Mouse (Mus musculus): Measurements from ENCODE around the gene Tmem269. TPM values are rescaled to one million over a fixed set of nuclear protein-coding genes. Genes with fewer than 3 reads are reported as not detected.
A peak's percentile ranks its signal among the peaks of the same experiment; 100 is the strongest.

Gene Tmem269
- 0.21 and 0.26 TPM in 2 replicates for polyA plus RNA-seq (2014; fragmentation: Nextera tagmentation; extraction: Ambion mirVana)

- Histone ChIP-seq H3K4me3 (ENCODE audit: low read depth, low read length) (no peak within 1 kb of the TSS), H3K4me1 (ENCODE audit: control insufficient read depth, insufficient read depth, low read length) (no peaks in the 10 kb centered on the region), H3K9ac (ENCODE audit: low read depth, low read length) (no peak within 1 kb of the TSS), H3K27me3 (replicated peaks; ENCODE audit: control insufficient read depth, insufficient read depth, low read length) (no peaks in the 10 kb centered on the region), H3K9me3 (ENCODE audit: control insufficient read depth, low read length) (no peaks in the 10 kb centered on the region), H3K4me2 (ENCODE audit: low read depth, low read length) (no peak within 1 kb of the TSS), H3K27ac (replicated peaks; ENCODE audit: low read depth, low read length) (no peak within 1 kb of the TSS), H3K36me3 (ENCODE audit: control insufficient read depth, insufficient read depth, low read length) (no peaks in the 10 kb centered on the region)
- DNase-seq (ENCODE audit: low spot score) (no peak), ATAC-seq (ENCODE audit: low read depth) (0 out of 2 replicates have a peak, but pooled peaks have one; percentile 13)
- 13% methylated on average over 11 of the region's 11 CpGs for WGBS
These were observed at the start of gene Tmem269 for GRCm38 (mm10) chr4:119218169-119218568. Gene Tmem269, minus strand, starts transcription at chr4:119218217.

- Histone ChIP-seq H3K9me3 (ENCODE audit: control insufficient read depth, low read length) (no peaks in the 10 kb centered on the region), H3K4me1 (ENCODE audit: control insufficient read depth, insufficient read depth, low read length) (no peaks in the 10 kb centered on the region), H3K9ac (ENCODE audit: low read depth, low read length) (no peak overlapping the region), H3K4me3 (ENCODE audit: low read depth, low read length) (no peak overlapping the region), H3K36me3 (ENCODE audit: control insufficient read depth, insufficient read depth, low read length) (peaks cover 19% of the 10 kb centered on the region), H3K4me2 (ENCODE audit: low read depth, low read length) (no peak overlapping the region), H3K27me3 (replicated peaks; ENCODE audit: control insufficient read depth, insufficient read depth, low read length) (no peaks in the 10 kb centered on the region), H3K27ac (replicated peaks; ENCODE audit: low read depth, low read length) (no peak overlapping the region)
- no peak for ATAC-seq (ENCODE audit: low read depth)
- DNase-seq (ENCODE audit: low spot score): no peak
- WGBS: 73% methylated on average over 13 of the region's 13 CpGs
These were observed 48.6 kb upstream of the Tmem269 start for GRCm38 (mm10) chr4:119266606-119267005.

GRCm38 (mm10) chr4:119263459-119263858 is 45.4 kb upstream of the Tmem269 start:
- no peak overlapping the region for H3K9ac ChIP-seq (ENCODE audit: low read depth, low read length)
- no peaks in the 10 kb centered on the region for H3K36me3 ChIP-seq (ENCODE audit: control insufficient read depth, insufficient read depth, low read length)
- no peak for DNase-seq (ENCODE audit: low spot score)
- no peaks in the 10 kb centered on the region for H3K4me1 ChIP-seq (ENCODE audit: control insufficient read depth, insufficient read depth, low read length)
- no peaks in the 10 kb centered on the region for H3K9me3 ChIP-seq (ENCODE audit: control insufficient read depth, low read length)
- H3K27me3 ChIP-seq (replicated peaks; ENCODE audit: control insufficient read depth, insufficient read depth, low read length): no peaks in the 10 kb centered on the region
- WGBS: 72% methylated on average over 3 of the region's 3 CpGs
- H3K4me3 ChIP-seq (ENCODE audit: low read depth, low read length): no peak overlapping the region
- ATAC-seq (ENCODE audit: low read depth): no peak
- no peak overlapping the region for H3K4me2 ChIP-seq (ENCODE audit: low read depth, low read length)
- no peak overlapping the region for H3K27ac ChIP-seq (replicated peaks; ENCODE audit: low read depth, low read length)

GRCm38 (mm10) chr4:119262483-119262882 is 44.5 kb upstream of the Tmem269 start:
- 88% methylated on average over 5 of the region's 5 CpGs for WGBS
- no peak overlapping the region for H3K9ac ChIP-seq (ENCODE audit: low read depth, low read length)
- no peak for DNase-seq (ENCODE audit: low spot score)
- H3K4me2 ChIP-seq (ENCODE audit: low read depth, low read length): no peak overlapping the region
- no peak overlapping the region for H3K4me3 ChIP-seq (ENCODE audit: low read depth, low read length)
- H3K36me3 ChIP-seq (ENCODE audit: control insufficient read depth, insufficient read depth, low read length): no peaks in the 10 kb centered on the region
- H3K9me3 ChIP-seq (ENCODE audit: control insufficient read depth, low read length): no peaks in the 10 kb centered on the region
- H3K27ac ChIP-seq (replicated peaks; ENCODE audit: low read depth, low read length): no peak overlapping the region
- ATAC-seq (ENCODE audit: low read depth): no peak
- no peaks in the 10 kb centered on the region for H3K4me1 ChIP-seq (ENCODE audit: control insufficient read depth, insufficient read depth, low read length)
- H3K27me3 ChIP-seq (replicated peaks; ENCODE audit: control insufficient read depth, insufficient read depth, low read length): no peaks in the 10 kb centered on the region

GRCm38 (mm10) chr4:119261087-119261713 is 43.2 kb upstream of the Tmem269 start:
- DNase-seq (ENCODE audit: low spot score) (no peak), ATAC-seq (ENCODE audit: low read depth) (no peak)
- Histone ChIP-seq H3K4me1 (ENCODE audit: control insufficient read depth, insufficient read depth, low read length) (no peaks in the 10 kb centered on the region), H3K27me3 (replicated peaks; ENCODE audit: control insufficient read depth, insufficient read depth, low read length) (no peaks in the 10 kb centered on the region), H3K27ac (replicated peaks; ENCODE audit: low read depth, low read length) (no peak overlapping the region), H3K9me3 (ENCODE audit: control insufficient read depth, low read length) (no peaks in the 10 kb centered on the region), H3K4me2 (ENCODE audit: low read depth, low read length) (no peak overlapping the region), H3K36me3 (ENCODE audit: control insufficient read depth, insufficient read depth, low read length) (no peaks in the 10 kb centered on the region), H3K9ac (ENCODE audit: low read depth, low read length) (no peak overlapping the region), H3K4me3 (ENCODE audit: low read depth, low read length) (no peak overlapping the region)
- 57% methylated on average over 7 of the region's 7 CpGs for WGBS

GRCm38 (mm10) chr4:119259344-119260254 is 41.6 kb upstream of the Tmem269 start:
- no peak overlapping the region for H3K4me2 ChIP-seq (ENCODE audit: low read depth, low read length)
- no peak for DNase-seq (ENCODE audit: low spot score)
- ATAC-seq (ENCODE audit: low read depth): no peak
- H3K4me3 ChIP-seq (ENCODE audit: low read depth, low read length): no peak overlapping the region
- H3K9me3 ChIP-seq (ENCODE audit: control insufficient read depth, low read length): no peaks in the 10 kb centered on the region
- no peak overlapping the region for H3K9ac ChIP-seq (ENCODE audit: low read depth, low read length)
- H3K27me3 ChIP-seq (replicated peaks; ENCODE audit: control insufficient read depth, insufficient read depth, low read length): no peaks in the 10 kb centered on the region
- 83% methylated on average over 15 of the region's 15 CpGs for WGBS
- H3K4me1 ChIP-seq (ENCODE audit: control insufficient read depth, insufficient read depth, low read length): no peaks in the 10 kb centered on the region
- no peaks in the 10 kb centered on the region for H3K36me3 ChIP-seq (ENCODE audit: control insufficient read depth, insufficient read depth, low read length)
- H3K27ac ChIP-seq (replicated peaks; ENCODE audit: low read depth, low read length): no peak overlapping the region

- no peak for DNase-seq (ENCODE audit: low spot score)
- Histone ChIP-seq H3K9me3 (ENCODE audit: control insufficient read depth, low read length) (no peaks in the 10 kb centered on the region), H3K4me1 (ENCODE audit: control insufficient read depth, insufficient read depth, low read length) (peaks cover 8% of the 10 kb centered on the region), H3K36me3 (ENCODE audit: control insufficient read depth, insufficient read depth, low read length) (no peaks in the 10 kb centered on the region), H3K4me2 (ENCODE audit: low read depth, low read length) (no peak overlapping the region), H3K27me3 (replicated peaks; ENCODE audit: control insufficient read depth, insufficient read depth, low read length) (no peaks in the 10 kb centered on the region), H3K27ac (replicated peaks; ENCODE audit: low read depth, low read length) (no peak overlapping the region), H3K4me3 (ENCODE audit: low read depth, low read length) (no peak overlapping the region), H3K9ac (ENCODE audit: low read depth, low read length) (no peak overlapping the region)
- ATAC-seq (ENCODE audit: low read depth): no peak
- 66% methylated on average over 6 of the region's 6 CpGs for WGBS
These were observed 39.1 kb upstream of the Tmem269 start for GRCm38 (mm10) chr4:119257083-119257482.

GRCm38 (mm10) chr4:119255351-119255750 is 37.3 kb upstream of the Tmem269 start, which contains the start of gene Cldn19:
Gene Cldn19, plus strand, starts transcription at chr4:119255414.
- Histone ChIP-seq H3K27ac (replicated peaks; ENCODE audit: low read depth, low read length) (peak within 1 kb of the TSS; percentile 65), H3K4me2 (ENCODE audit: low read depth, low read length) (0 out of 2 replicates have a peak within 1 kb of the TSS, but pooled peaks have one; percentile 4), H3K9ac (ENCODE audit: low read depth, low read length) (peak within 1 kb of the TSS; percentile 42; the same call in 1 of the 2 replicates), H3K4me3 (ENCODE audit: low read depth, low read length) (no peak within 1 kb of the TSS), H3K9me3 (ENCODE audit: control insufficient read depth, low read length) (no peaks in the 10 kb centered on the region), H3K27me3 (replicated peaks; ENCODE audit: control insufficient read depth, insufficient read depth, low read length) (no peaks in the 10 kb centered on the region), H3K36me3 (ENCODE audit: control insufficient read depth, insufficient read depth, low read length) (no peaks in the 10 kb centered on the region), H3K4me1 (ENCODE audit: control insufficient read depth, insufficient read depth, low read length) (peaks cover 8% of the 10 kb centered on the region)
- 81% methylated on average over 10 of the region's 12 CpGs for WGBS
- DNase-seq (ENCODE audit: low spot score): no peak
- no peak for ATAC-seq (ENCODE audit: low read depth)

Measured in embryonic facial prominence, embryonic 14.5 days (tissue).